Mouse (Mus musculus) ovary, postnatal 10 days (tissue): ENCODE results near the gene Nanos1.

Source experiments
- DNase-seq: peaks from one replicate; pipeline ENCODE4 v3.0.0; 2022; ENCODE audit warnings: low spot score

The Nanos1 gene

DNA sequence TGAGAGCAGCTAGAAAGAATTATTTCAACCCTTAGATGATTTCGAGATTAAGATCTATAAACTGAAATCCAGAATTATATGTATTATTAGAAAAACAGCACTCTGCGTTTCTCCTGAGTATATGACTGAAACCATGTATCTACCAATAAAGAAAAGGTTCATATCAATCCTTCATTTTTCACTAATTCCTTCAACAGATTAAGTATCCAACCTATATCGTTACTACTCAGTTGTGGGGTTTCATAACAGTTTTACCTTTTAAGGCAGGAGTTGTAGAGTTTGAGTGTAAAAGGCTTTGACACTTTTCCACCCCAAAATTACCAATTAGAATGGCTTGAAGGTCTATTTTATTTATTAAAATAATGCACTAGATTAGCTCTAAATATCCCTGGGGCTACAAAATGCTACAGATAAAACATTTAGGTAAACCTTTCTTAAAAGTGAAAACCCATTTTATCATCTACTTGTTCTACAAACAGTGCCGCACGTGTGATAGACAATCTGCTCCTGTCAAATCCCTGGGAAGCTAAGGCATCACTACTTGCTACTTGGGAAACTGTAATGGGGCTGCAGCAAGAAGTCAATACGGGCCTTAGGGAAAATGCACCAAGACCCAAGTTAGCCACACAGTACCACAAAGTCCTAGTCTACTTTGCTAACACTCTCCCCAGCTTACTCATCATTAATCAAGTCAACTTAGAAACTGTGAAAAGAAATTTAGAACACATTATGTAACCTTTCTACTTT is 32.6 kb downstream of the Nanos1 start:
- no peak for DNase-seq

DNA sequence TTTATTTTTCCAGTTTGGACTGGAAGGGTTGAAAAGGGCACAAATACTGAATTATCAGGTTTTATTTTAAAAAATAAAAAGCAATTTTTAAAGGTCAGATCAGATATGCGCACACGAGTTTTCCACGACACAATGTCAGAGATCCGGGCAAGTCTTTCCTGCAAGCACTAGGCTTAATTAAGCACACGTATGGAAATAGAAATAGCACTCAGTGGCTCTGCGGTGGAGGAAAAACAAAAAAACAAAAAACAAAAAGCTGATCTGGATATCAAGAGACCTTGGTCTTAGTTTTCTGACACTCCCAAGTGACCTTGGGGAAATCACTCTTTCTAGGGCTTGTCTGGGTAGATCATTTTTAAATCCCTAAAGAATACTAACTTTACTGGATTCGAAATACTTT is 33.7 kb downstream of the Nanos1 start:
- no peak for DNase-seq

DNA sequence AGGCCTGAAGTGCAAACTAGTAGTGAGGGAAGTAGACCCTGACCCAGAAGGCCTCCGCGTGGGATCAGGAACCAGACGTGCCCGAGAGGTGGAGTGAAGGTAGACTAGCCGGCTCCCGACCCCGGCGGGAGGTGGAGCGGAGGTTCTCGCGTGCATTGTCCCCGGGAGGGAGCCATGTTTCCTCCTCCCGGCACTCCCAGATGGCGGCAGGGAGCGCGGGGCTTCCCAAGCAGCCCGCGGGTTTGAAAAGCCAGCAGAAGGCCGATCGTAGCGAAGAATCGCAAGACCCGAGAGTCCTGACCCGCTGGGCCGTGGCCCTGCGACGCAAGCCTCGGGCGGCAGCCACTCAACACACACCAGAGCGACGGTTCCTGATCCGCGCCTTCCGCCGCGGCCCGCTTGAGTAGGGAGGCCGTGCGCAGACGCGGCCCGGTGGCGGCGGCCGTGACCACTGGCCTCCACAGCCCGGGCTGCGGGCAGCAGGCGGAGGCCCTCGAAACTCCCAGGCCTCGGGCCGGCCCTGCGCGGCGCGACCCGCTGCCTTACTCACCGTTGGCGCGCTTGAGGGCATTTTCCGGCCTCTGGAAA is 34.2 kb downstream of the Nanos1 start:
- no peak for DNase-seq

DNA sequence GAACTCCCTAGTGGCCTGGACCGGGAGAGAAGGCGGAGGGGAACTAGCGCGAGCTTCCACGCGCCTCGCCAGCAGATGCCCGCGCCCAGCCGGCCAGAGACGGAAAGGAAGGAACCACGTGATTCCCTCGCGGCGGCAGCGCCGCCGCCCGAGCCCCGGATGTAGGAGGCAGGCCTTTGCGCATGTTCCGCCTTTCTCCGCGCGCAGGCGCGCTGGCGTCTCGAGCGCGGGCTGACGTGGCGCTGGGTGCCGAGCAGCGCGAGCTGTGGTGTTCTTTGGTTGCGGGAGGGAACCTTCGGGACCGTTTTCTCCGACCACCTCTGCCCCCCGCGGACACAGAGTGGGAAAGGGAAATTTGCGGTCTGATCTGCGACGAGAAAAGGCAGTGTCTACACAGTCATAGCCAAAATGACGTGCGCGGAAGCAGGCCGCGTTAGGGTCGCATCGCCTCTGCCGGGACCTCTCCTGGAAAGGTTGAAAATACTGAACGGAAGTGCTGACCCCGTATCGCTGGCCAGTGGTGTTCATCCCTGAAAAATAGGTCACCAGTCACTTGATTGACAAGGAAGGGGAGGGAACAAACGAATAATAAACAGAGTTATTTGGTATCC is 34.9 kb downstream of the Nanos1 start, which contains the start of gene Eif3a:
TSS of gene Eif3a (minus strand) at position 108 of the 611 bp plus-strand sequence.
- peak; percentile 90 for DNase-seq

DNA sequence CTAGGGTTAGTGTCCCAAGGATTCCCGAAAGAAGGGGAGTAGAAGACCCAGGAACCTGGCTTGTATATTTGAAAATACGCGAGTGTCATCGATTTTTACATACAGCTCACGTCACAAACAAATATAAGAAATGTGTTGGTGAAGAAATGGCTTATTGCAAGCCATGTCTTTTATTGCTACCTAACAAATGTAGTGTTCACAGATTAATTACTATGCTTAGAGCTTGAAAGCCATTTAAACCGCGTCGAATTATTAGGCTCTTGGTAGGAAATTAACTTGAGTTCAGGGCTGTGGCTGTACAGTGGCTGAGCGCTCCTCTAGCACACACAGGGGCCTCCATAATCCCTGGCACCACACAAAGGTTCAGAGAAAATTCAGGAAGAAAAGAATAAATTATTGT is 35.4 kb downstream of the Nanos1 start:
- DNase-seq = no peak

DNA sequence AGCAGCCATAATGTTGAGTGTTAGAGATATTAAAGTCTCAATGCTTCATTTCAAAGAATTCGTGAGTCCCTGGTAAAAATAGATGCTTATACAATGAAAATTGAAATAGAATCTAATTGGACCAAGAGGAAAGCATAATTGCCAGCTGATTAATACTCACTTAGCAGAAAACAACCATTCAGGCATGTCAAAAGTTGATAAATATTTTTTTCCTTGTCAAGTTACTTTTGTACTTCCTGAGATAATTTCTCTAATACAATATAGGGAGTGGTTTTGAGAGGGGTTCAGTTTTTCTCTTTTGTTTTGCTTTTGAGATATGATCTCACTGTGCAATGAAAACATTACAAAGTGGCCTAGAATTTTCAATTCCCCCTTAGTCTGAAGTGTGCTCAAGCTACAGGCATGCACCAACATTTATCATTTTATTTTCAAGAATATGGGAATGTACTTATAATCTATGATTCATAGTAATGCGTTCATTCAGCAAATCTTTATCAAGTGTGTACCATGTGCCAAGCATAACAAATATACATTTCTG is 37.5 kb downstream of the Nanos1 start:
- no peak for DNase-seq

DNA sequence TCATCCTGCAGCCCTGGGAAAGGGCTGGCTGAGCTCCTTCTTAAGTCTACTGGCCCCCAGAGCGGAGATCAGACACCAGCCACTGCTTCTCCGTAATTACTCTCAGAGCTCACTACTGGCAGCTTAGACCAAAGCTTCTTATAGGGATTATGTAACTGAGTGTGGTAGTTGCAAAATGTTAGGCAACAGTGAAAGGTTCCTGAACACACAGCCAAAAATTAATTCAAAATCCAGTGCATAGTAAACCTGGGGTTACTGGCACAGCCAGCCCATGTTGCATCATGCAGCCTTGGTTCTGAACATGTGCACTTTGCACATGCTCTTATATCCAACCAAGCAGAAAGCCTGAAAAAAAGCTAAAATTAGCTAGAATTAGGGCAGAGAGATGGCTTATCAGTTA is 39.5 kb downstream of the Nanos1 start:
- DNase-seq = no peak

DNA sequence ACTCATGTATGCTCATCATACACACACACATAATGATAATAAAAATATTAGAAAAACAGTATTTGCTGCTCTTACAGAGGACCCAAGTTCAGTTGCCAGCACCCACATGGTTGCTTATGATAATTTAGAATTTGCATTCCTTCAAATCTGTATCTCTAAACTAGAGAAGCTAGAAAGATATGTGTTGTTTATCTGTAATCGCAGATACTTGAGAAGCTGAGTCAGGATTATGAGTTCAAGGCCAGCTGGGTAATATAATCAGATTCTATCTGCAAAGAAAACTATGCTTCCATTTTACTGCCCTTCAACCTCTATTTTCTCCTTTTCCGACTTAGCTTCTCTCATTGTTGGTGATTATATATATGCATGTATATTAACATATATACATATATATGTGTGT is 41.6 kb downstream of the Nanos1 start:
- DNase-seq = no peak

DNA sequence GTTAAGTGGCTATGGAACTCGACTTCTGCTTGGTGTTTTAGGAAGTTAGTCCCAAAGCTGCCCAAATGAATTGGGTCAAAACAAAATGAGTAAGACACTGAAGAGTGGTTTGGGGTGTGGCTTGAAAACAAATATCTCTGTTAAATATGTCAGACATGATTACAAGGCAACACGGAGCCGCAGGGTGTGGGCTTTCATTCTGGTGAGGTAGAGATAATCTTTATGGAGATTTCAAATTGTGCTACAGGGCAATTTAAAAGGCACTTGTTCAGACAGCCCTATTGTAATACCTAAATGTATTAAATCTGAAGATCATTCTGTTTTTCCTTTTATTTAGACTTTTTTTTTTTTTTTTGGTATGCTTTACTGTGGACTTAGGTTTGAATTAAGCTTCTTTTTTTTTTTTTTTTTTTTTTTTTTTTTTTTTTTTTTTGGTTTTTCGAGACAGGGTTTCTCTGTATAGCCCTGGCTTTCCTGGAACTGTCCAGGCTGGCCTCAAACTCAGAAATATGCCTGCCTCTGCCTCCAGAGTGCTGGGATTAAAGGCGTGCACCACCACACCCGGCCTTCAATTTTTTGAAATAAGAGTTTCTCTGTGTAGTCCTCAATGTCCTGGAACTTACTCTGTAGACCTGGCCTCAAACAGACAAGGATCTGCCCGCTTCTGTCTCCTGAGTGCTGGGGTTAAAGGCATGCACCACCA is 44.2 kb downstream of the Nanos1 start:
- DNase-seq = no peak

DNA sequence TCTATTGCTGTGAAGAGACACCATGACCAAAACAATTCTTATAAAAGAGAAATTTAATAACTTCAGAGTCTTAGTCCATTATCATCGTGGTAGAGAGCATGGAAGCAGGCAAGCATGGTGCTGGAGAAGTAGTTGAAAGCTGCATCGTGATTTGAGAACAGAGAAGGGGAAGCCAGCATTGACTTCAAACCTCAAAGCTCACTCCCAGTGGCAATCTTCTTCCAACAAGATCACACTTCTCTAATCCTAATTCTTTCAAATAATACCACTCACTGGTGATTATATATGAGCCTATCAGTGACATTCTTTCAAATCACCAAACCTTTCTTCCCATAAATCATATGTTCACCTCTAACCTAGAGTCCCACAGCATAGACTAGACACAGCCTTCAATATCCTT is 49.1 kb downstream of the Nanos1 start:
- DNase-seq = no peak
